Mouse (Mus musculus): ENCODE results near the gene Rundc3a. TPM values are rescaled to one million over a fixed set of nuclear protein-coding genes. Genes with fewer than 3 reads are reported as not detected.

Gene Rundc3a
- 446 and 460 TPM in 2 replicates for polyA plus RNA-seq (2012; rRNA removed)

- no peaks in the 10 kb centered on the region for H3K27me3 ChIP-seq (ENCODE audit: control insufficient read depth, insufficient read depth, low read length)
- peak within 1 kb of the TSS; percentile 98 for H3K27ac ChIP-seq (ENCODE audit: insufficient read depth, low read length)
- DNase-seq: peak; percentile 98
- peak within 1 kb of the TSS; percentile 84 for H3K4me3 ChIP-seq (replicated peaks; ENCODE audit: insufficient read depth, low read depth, low read length)
- peaks cover 13% of the 10 kb centered on the region for H3K4me1 ChIP-seq (ENCODE audit: control insufficient read depth, insufficient read depth, low read length)
- 1% methylated on average over 34 of the region's 34 CpGs for WGBS
- TF ChIP-seq CTCF (IDR thresholded peaks at IDR 0.05; ENCODE audit: borderline replicate concordance, insufficient read depth, low read depth, low read length) (no peak), POLR2A (IDR thresholded peaks at IDR 0.05; ENCODE audit: borderline replicate concordance, insufficient read depth, low read length) (peak; percentile 72; the same call in 1 of the 2 replicates)
Measured at GRCm38 (mm10) chr11:102393238-102393634, at the start of gene Rundc3a. Gene Rundc3a, plus strand, starts transcription at chr11:102393403.

GRCm38 (mm10) chr11:102344458-102344857 is 48.7 kb upstream of the Rundc3a start:
- TF ChIP-seq POLR2A (IDR thresholded peaks at IDR 0.05; ENCODE audit: borderline replicate concordance, insufficient read depth, low read length) (no peak), CTCF (IDR thresholded peaks at IDR 0.05; ENCODE audit: borderline replicate concordance, insufficient read depth, low read depth, low read length) (no peak)
- Histone ChIP-seq H3K4me1 (ENCODE audit: control insufficient read depth, insufficient read depth, low read length) (no peaks in the 10 kb centered on the region; the same call in 1 of the 2 replicates), H3K27me3 (ENCODE audit: control insufficient read depth, insufficient read depth, low read length) (no peaks in the 10 kb centered on the region), H3K27ac (ENCODE audit: insufficient read depth, low read length) (no peak overlapping the region), H3K4me3 (replicated peaks; ENCODE audit: insufficient read depth, low read depth, low read length) (no peak overlapping the region)
- no peak for DNase-seq
- WGBS: 94% methylated on average over 3 of the region's 3 CpGs

GRCm38 (mm10) chr11:102346926-102347325 is 46.3 kb upstream of the Rundc3a start:
- WGBS: 88% methylated on average over 5 of the region's 5 CpGs
- H3K4me3 ChIP-seq (replicated peaks; ENCODE audit: insufficient read depth, low read depth, low read length): no peak overlapping the region
- H3K27me3 ChIP-seq (ENCODE audit: control insufficient read depth, insufficient read depth, low read length): no peaks in the 10 kb centered on the region
- no peak for DNase-seq
- TF ChIP-seq POLR2A (IDR thresholded peaks at IDR 0.05; ENCODE audit: borderline replicate concordance, insufficient read depth, low read length) (no peak), CTCF (IDR thresholded peaks at IDR 0.05; ENCODE audit: borderline replicate concordance, insufficient read depth, low read depth, low read length) (no peak)
- H3K27ac ChIP-seq (ENCODE audit: insufficient read depth, low read length): no peak overlapping the region
- peaks cover 5% of the 10 kb centered on the region for H3K4me1 ChIP-seq (ENCODE audit: control insufficient read depth, insufficient read depth, low read length)

- TF ChIP-seq POLR2A (IDR thresholded peaks at IDR 0.05; ENCODE audit: borderline replicate concordance, insufficient read depth, low read length) (no peak), CTCF (IDR thresholded peaks at IDR 0.05; ENCODE audit: borderline replicate concordance, insufficient read depth, low read depth, low read length) (no peak)
- no peaks in the 10 kb centered on the region for H3K27me3 ChIP-seq (ENCODE audit: control insufficient read depth, insufficient read depth, low read length)
- no peak overlapping the region for H3K27ac ChIP-seq (ENCODE audit: insufficient read depth, low read length)
- H3K4me1 ChIP-seq (ENCODE audit: control insufficient read depth, insufficient read depth, low read length): peaks cover 13% of the 10 kb centered on the region
- H3K4me3 ChIP-seq (replicated peaks; ENCODE audit: insufficient read depth, low read depth, low read length): no peak overlapping the region
- no peak for DNase-seq
- WGBS: 75% methylated on average over 5 of the region's 5 CpGs
Measured at GRCm38 (mm10) chr11:102347683-102348082, 45.5 kb upstream of the Rundc3a start.

- DNase-seq: no peak
- Histone ChIP-seq H3K4me3 (replicated peaks; ENCODE audit: insufficient read depth, low read depth, low read length) (no peak overlapping the region), H3K4me1 (ENCODE audit: control insufficient read depth, insufficient read depth, low read length) (peaks cover 17% of the 10 kb centered on the region), H3K27me3 (ENCODE audit: control insufficient read depth, insufficient read depth, low read length) (no peaks in the 10 kb centered on the region), H3K27ac (ENCODE audit: insufficient read depth, low read length) (no peak overlapping the region)
- TF ChIP-seq POLR2A (IDR thresholded peaks at IDR 0.05; ENCODE audit: borderline replicate concordance, insufficient read depth, low read length) (no peak), CTCF (IDR thresholded peaks at IDR 0.05; ENCODE audit: borderline replicate concordance, insufficient read depth, low read depth, low read length) (no peak)
- 91% methylated on average over 7 of the region's 7 CpGs for WGBS
Measured at GRCm38 (mm10) chr11:102348101-102348585, 45.1 kb upstream of the Rundc3a start.

GRCm38 (mm10) chr11:102348771-102349170 is 44.4 kb upstream of the Rundc3a start:
- no peaks in the 10 kb centered on the region for H3K27me3 ChIP-seq (ENCODE audit: control insufficient read depth, insufficient read depth, low read length)
- DNase-seq: no peak
- H3K4me3 ChIP-seq (replicated peaks; ENCODE audit: insufficient read depth, low read depth, low read length): no peak overlapping the region
- H3K27ac ChIP-seq (ENCODE audit: insufficient read depth, low read length): no peak overlapping the region
- peaks cover 24% of the 10 kb centered on the region for H3K4me1 ChIP-seq (ENCODE audit: control insufficient read depth, insufficient read depth, low read length)
- WGBS: 81% methylated on average over 11 of the region's 11 CpGs
- TF ChIP-seq POLR2A (IDR thresholded peaks at IDR 0.05; ENCODE audit: borderline replicate concordance, insufficient read depth, low read length): no peak
- no peak for TF ChIP-seq CTCF (IDR thresholded peaks at IDR 0.05; ENCODE audit: borderline replicate concordance, insufficient read depth, low read depth, low read length)

GRCm38 (mm10) chr11:102349189-102349954 is 43.8 kb upstream of the Rundc3a start:
- Histone ChIP-seq H3K27ac (ENCODE audit: insufficient read depth, low read length) (no peak overlapping the region), H3K27me3 (ENCODE audit: control insufficient read depth, insufficient read depth, low read length) (no peaks in the 10 kb centered on the region), H3K4me3 (replicated peaks; ENCODE audit: insufficient read depth, low read depth, low read length) (no peak overlapping the region), H3K4me1 (ENCODE audit: control insufficient read depth, insufficient read depth, low read length) (peaks cover 29% of the 10 kb centered on the region)
- DNase-seq: no peak
- TF ChIP-seq CTCF (IDR thresholded peaks at IDR 0.05; ENCODE audit: borderline replicate concordance, insufficient read depth, low read depth, low read length): no peak
- no peak for TF ChIP-seq POLR2A (IDR thresholded peaks at IDR 0.05; ENCODE audit: borderline replicate concordance, insufficient read depth, low read length)
- 96% methylated on average over 3 of the region's 3 CpGs for WGBS

GRCm38 (mm10) chr11:102350416-102350815 is 42.8 kb upstream of the Rundc3a start:
- no peaks in the 10 kb centered on the region for H3K27me3 ChIP-seq (ENCODE audit: control insufficient read depth, insufficient read depth, low read length)
- no peak for DNase-seq
- no peak overlapping the region for H3K27ac ChIP-seq (ENCODE audit: insufficient read depth, low read length)
- no peak overlapping the region for H3K4me3 ChIP-seq (replicated peaks; ENCODE audit: insufficient read depth, low read depth, low read length)
- TF ChIP-seq CTCF (IDR thresholded peaks at IDR 0.05; ENCODE audit: borderline replicate concordance, insufficient read depth, low read depth, low read length) (no peak), POLR2A (IDR thresholded peaks at IDR 0.05; ENCODE audit: borderline replicate concordance, insufficient read depth, low read length) (no peak)
- peaks cover 29% of the 10 kb centered on the region for H3K4me1 ChIP-seq (ENCODE audit: control insufficient read depth, insufficient read depth, low read length)
- 91% methylated on average over 4 of the region's 4 CpGs for WGBS
